In the genomic region with DNA sequence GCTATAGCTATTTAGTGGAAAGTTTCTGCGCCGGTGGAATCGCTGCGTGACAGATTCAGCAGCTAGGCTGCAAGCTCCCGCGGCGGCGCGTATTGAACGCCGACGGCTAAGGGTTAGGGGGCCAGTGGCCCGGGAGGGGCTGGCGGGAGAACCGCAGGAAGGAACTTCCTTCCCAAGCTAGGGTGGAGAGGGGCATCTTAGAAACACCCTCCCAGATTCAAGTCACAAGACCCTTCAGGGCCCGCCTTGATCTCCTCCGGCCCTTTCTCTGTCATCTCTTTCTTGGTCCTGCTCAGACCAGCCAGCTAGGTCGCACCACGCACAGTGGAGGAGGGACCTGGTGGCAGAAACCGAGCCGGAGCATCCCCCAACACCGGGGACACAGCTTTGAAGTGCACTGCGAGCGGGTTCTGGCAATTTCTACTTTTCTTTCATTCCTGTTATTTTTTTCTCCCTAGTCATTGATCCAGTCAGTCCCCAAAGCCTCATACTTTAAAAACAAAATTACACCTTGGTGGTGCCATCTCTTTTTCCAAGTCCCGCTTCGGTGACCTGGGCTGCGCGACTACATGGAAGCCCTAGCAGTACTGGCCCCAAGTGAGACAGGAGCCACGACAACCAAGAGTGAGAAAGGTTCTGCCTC, we compare ENCODE assay signal across 7 mouse cellular contexts. TPM values are rescaled to one million over a fixed set of nuclear protein-coding genes. Genes with fewer than 3 reads are reported as not detected.
DNase-seq lines count a peak whose midpoint lies in the region; ATAC-seq and TF ChIP-seq lines count a peak whose summit lies in the region.

No protein-coding gene starts in this region.

- peak overlapping the region; percentile 59; the same call in 1 of the 2 replicates for H3K9ac ChIP-seq in heart, postnatal 0 days (replicated peaks; ENCODE audit: low read depth, low read length)
- no peak overlapping the region; the same call in 1 of the 2 replicates for H3K9ac ChIP-seq in liver, embryonic 11.5 days (ENCODE audit: low read depth, low read length)
- H3K9ac ChIP-seq in neural tube, embryonic 13.5 days: peak overlapping the region; percentile 77

- H3K4me3 ChIP-seq in megakaryocyte, embryonic 14.5 days (replicated peaks): peak overlapping the region; percentile 90
- peak overlapping the region; percentile 65 for H3K4me3 ChIP-seq in heart, postnatal 0 days (ENCODE audit: low read depth, low read length)
- H3K4me3 ChIP-seq in liver, embryonic 11.5 days (ENCODE audit: low read depth, low read length): peak overlapping the region; percentile 58
- peak overlapping the region; percentile 67 for H3K4me3 ChIP-seq in neural tube, embryonic 13.5 days

- H3K4me2 ChIP-seq in heart, postnatal 0 days (ENCODE audit: low read depth, low read length): peak overlapping the region; percentile 89
- peak overlapping the region; percentile 81 for H3K4me2 ChIP-seq in liver, embryonic 11.5 days
- peak overlapping the region; percentile 96 for H3K4me2 ChIP-seq in neural tube, embryonic 13.5 days

- peaks cover 58% of the 10 kb centered on the region for H3K27me3 ChIP-seq in megakaryocyte, embryonic 14.5 days (replicated peaks)
- peaks cover 16% of the 10 kb centered on the region; the same call in 1 of the 2 replicates for H3K27me3 ChIP-seq in heart, postnatal 0 days (ENCODE audit: control insufficient read depth, insufficient read depth, low read length)
- peaks cover 55% of the 10 kb centered on the region for H3K27me3 ChIP-seq in liver, embryonic 11.5 days (replicated peaks; ENCODE audit: control insufficient read depth, insufficient read depth, low read length)
- peaks cover 33% of the 10 kb centered on the region for H3K27me3 ChIP-seq in neural tube, embryonic 13.5 days

- TF ChIP-seq CTCF in heart, postnatal 0 days (IDR thresholded peaks at IDR 0.05; ENCODE audit: low read depth): no peak

- no peak for ATAC-seq in megakaryocyte, adult 5-6 weeks (ENCODE audit: poor library complexity, severe bottlenecking)
- ATAC-seq in heart, postnatal 0 days (ENCODE audit: insufficient read depth, low read depth): peak; percentile 27; the same call in 1 of the 2 replicates
- no peak; the same call in 1 of the 2 replicates for ATAC-seq in liver, embryonic 11.5 days (replicated peaks; ENCODE audit: low FRiP score)
- ATAC-seq in neural tube, embryonic 13.5 days (ENCODE audit: low read depth): peak; percentile 64

- TF ChIP-seq EP300 in heart, postnatal 0 days (IDR thresholded peaks at IDR 0.05; ENCODE audit: low read depth): no peak

- peak overlapping the region; percentile 57 for H3K27ac ChIP-seq in heart, postnatal 0 days (ENCODE audit: low read depth)
- peak overlapping the region; percentile 5; the same call in 1 of the 2 replicates for H3K27ac ChIP-seq in liver, embryonic 11.5 days (ENCODE audit: low read depth, low read length)
- peak overlapping the region; percentile 78 for H3K27ac ChIP-seq in neural tube, embryonic 13.5 days (replicated peaks)

- peak; percentile 73 for DNase-seq in embryo, embryonic 9.5 days (ENCODE audit: extremely low spot score)
- DNase-seq in heart, postnatal 0 days (ENCODE audit: low spot score): no peak
- peak; percentile 46 for DNase-seq in liver, embryonic 11.5 days (ENCODE audit: low spot score)
- no peak for DNase-seq in urinary bladder, postnatal 36 days (ENCODE audit: low spot score in 2 of 2)

- H3K36me3 ChIP-seq in megakaryocyte, embryonic 14.5 days (replicated peaks; ENCODE audit: low read length): no peaks in the 10 kb centered on the region
- H3K36me3 ChIP-seq in heart, postnatal 0 days (replicated peaks; ENCODE audit: control insufficient read depth, insufficient read depth, low read length): no peaks in the 10 kb centered on the region
- no peaks in the 10 kb centered on the region for H3K36me3 ChIP-seq in liver, embryonic 11.5 days (ENCODE audit: control insufficient read depth, insufficient read depth, low read length)
- no peaks in the 10 kb centered on the region for H3K36me3 ChIP-seq in neural tube, embryonic 13.5 days

- WGBS in heart, postnatal 0 days: under 1% methylated on average over 29 of the region's 29 CpGs
- WGBS in liver, embryonic 11.5 days: under 1% methylated on average over 29 of the region's 29 CpGs
- WGBS in neural tube, embryonic 13.5 days: 0% methylated on average over 29 of the region's 29 CpGs

- H3K4me1 ChIP-seq in megakaryocyte, embryonic 14.5 days: peaks cover 32% of the 10 kb centered on the region
- no peaks in the 10 kb centered on the region for H3K4me1 ChIP-seq in heart, postnatal 0 days (ENCODE audit: control insufficient read depth, insufficient read depth)
- H3K4me1 ChIP-seq in liver, embryonic 11.5 days (replicated peaks; ENCODE audit: control insufficient read depth, insufficient read depth, low read length): peaks cover 3% of the 10 kb centered on the region; the same call in 1 of the 2 replicates
- peaks cover 41% of the 10 kb centered on the region for H3K4me1 ChIP-seq in neural tube, embryonic 13.5 days (replicated peaks)

- peaks cover 4% of the 10 kb centered on the region for H3K9me3 ChIP-seq in megakaryocyte, embryonic 14.5 days
- no peaks in the 10 kb centered on the region for H3K9me3 ChIP-seq in heart, postnatal 0 days (replicated peaks; ENCODE audit: control insufficient read depth, low read length)
- H3K9me3 ChIP-seq in liver, embryonic 11.5 days (ENCODE audit: control insufficient read depth, low read length): no peaks in the 10 kb centered on the region
- H3K9me3 ChIP-seq in neural tube, embryonic 13.5 days: no peaks in the 10 kb centered on the region

RNA-seq across cellular contexts. Expression of a gene that starts 1.1 kb away (rescaled TPM):
- not detected in 2 replicates for polyA plus RNA-seq in megakaryocyte, embryonic 14.5 days (2012; ENCODE audit: insufficient read depth, low replicate concordance)
- total RNA-seq in megakaryocyte, adult 5-6 weeks (2015): not detected in 2 replicates
- not detected in 2 replicates for total RNA-seq in megakaryocyte, adult 5-6 weeks (2017)
- 3.7 and 7.6 TPM in 2 replicates for total RNA-seq in heart, postnatal 0 days (2014; rRNA removed; ENCODE audit: low replicate concordance)
- polyA plus RNA-seq in heart, postnatal 0 days (2015; fragmentation: Nextera tagmentation; extraction: Ambion mirVana): 2.5 and 2.8 TPM in 2 replicates
- 4.9 and 5.8 TPM in 2 replicates for polyA plus RNA-seq in liver, embryonic 11.5 days (2014; fragmentation: Nextera tagmentation; extraction: Ambion mirVana)
- polyA plus RNA-seq in neural tube, embryonic 13.5 days (2015; fragmentation: Nextera tagmentation; extraction: Ambion mirVana): 19.5 and 21.6 TPM in 2 replicates

Comparison
In these comparisons a context has a peak if more than half of its experiments do, and no peak if none do; other contexts are left out.
1. ATAC-seq: peak in heart, postnatal 0 days (single experiment) and neural tube, embryonic 13.5 days (single experiment); none in megakaryocyte, adult 5-6 weeks (single experiment) and liver, embryonic 11.5 days (single experiment).
2. DNase-seq: peak in embryo, embryonic 9.5 days (single experiment) and liver, embryonic 11.5 days (single experiment); none in heart, postnatal 0 days (single experiment) and urinary bladder, postnatal 36 days (0 of 2).
3. H3K27ac ChIP-seq: peak in every context shown above with its lines; median percentile 78 in neural tube, embryonic 13.5 days; 57 in heart, postnatal 0 days; 5 in liver, embryonic 11.5 days.
4. Peak in every context shown above with its lines, with median percentiles within 50 percentile points of each other: H3K4me3 ChIP-seq and H3K4me2 ChIP-seq.